ENCODE assay signal across 26 mouse cellular contexts in genomic region chrX:50835592-50835991, GRCm38 (mm10). TPM values are rescaled to one million over a fixed set of nuclear protein-coding genes. Genes with fewer than 3 reads are reported as not detected.
DNase-seq lines count a peak whose midpoint lies in the region; ATAC-seq lines count a peak whose summit lies in the region.
"Had no signal": no experiment of that assay in that cellular context is flagged by ENCODE, and none has a peak within 500 bp of the region (broad histone marks: within the 10 kb centered on the region; RNA-seq: fewer than 3 reads in every experiment).

No protein-coding gene starts in this region.

- peaks cover 3% of the 10 kb centered on the region; the same call in 1 of the 2 replicates for H3K4me1 ChIP-seq in liver, embryonic 13.5 days (replicated peaks)
- H3K4me1 ChIP-seq in liver, embryonic 11.5 days (replicated peaks; ENCODE audit: control insufficient read depth, insufficient read depth, low read length), result no peaks in the 10 kb centered on the region
- no peaks in the 10 kb centered on the region for H3K4me1 ChIP-seq in hindbrain, embryonic 13.5 days (replicated peaks)
- H3K4me1 ChIP-seq: heart, embryonic 13.5 days; hindbrain, embryonic 10.5 days; intestine, embryonic 15.5 days; limb, embryonic 12.5 days; lung, embryonic 15.5 days had no signal

- no peak overlapping the region for H3K9ac ChIP-seq in liver, embryonic 13.5 days
- no peak overlapping the region for H3K9ac ChIP-seq in liver, embryonic 11.5 days (ENCODE audit: low read depth, low read length)
- no peak overlapping the region for H3K9ac ChIP-seq in hindbrain, embryonic 13.5 days
- H3K9ac ChIP-seq: heart, embryonic 13.5 days; intestine, embryonic 15.5 days; limb, embryonic 12.5 days; liver, embryonic 14.5 days; lung, embryonic 15.5 days had no signal

- no peak overlapping the region for H3K4me3 ChIP-seq in liver, embryonic 13.5 days (replicated peaks)
- H3K4me3 ChIP-seq in liver, embryonic 11.5 days (ENCODE audit: low read depth, low read length), result no peak overlapping the region
- no peak overlapping the region for H3K4me3 ChIP-seq in hindbrain, embryonic 13.5 days
- H3K4me3 ChIP-seq: erythroblast, embryonic 14.5 days; heart, embryonic 13.5 days; hindbrain, embryonic 10.5 days; intestine, embryonic 15.5 days; limb, embryonic 12.5 days; lung, embryonic 15.5 days had no signal

- H3K36me3 ChIP-seq in liver, embryonic 13.5 days, result no peaks in the 10 kb centered on the region
- no peaks in the 10 kb centered on the region for H3K36me3 ChIP-seq in liver, embryonic 11.5 days (ENCODE audit: control insufficient read depth, insufficient read depth, low read length)
- no peaks in the 10 kb centered on the region for H3K36me3 ChIP-seq in splenic B cell, adult 2 months (ENCODE audit: control insufficient read depth, insufficient read depth, low read length, poor library complexity, severe bottlenecking)
- H3K36me3 ChIP-seq in hindbrain, embryonic 13.5 days, result no peaks in the 10 kb centered on the region
- H3K36me3 ChIP-seq: heart, embryonic 13.5 days; hindbrain, embryonic 10.5 days; intestine, embryonic 15.5 days; limb, embryonic 12.5 days; lung, embryonic 15.5 days had no signal

- H3K27ac ChIP-seq in liver, embryonic 13.5 days, result peak overlapping the region; percentile 13; the same call in 1 of the 2 replicates
- no peak overlapping the region for H3K27ac ChIP-seq in liver, embryonic 11.5 days (ENCODE audit: low read depth, low read length)
- H3K27ac ChIP-seq in hindbrain, embryonic 13.5 days, result no peak overlapping the region
- H3K27ac ChIP-seq: heart, embryonic 13.5 days; hindbrain, embryonic 10.5 days; intestine, embryonic 15.5 days; limb, embryonic 12.5 days; liver, embryonic 14.5 days; lung, embryonic 15.5 days; stomach, postnatal 0 days had no signal

- DNase-seq in liver, embryonic 13.5 days, result no peak
- DNase-seq in liver, embryonic 11.5 days (ENCODE audit: low spot score), result no peak
- peak; percentile 7 for DNase-seq in thymus, postnatal 14 days
- no peak for DNase-seq in thymus, postnatal 25 days
- DNase-seq in splenic B cell, adult 2 months (ENCODE audit: low read depth, low spot score), result peak; percentile 7
- DNase-seq in adrenal gland, adult (ENCODE audit: inconsistent age in 2 of 2, low spot score in 1 of 2), result no peak
- DNase-seq: adrenal gland, adult 8-10 months; cerebellum, adult 18-20 months; cerebellum, postnatal 10 days; heart, postnatal 10 days; kidney, adult 9 months; kidney, postnatal 10 days; midbrain, embryonic 14.5 days; right cerebral cortex, postnatal 14 days had no signal

- ATAC-seq in liver, embryonic 13.5 days (ENCODE audit: low read depth), result no peak
- ATAC-seq in liver, embryonic 11.5 days (replicated peaks; ENCODE audit: low FRiP score), result no peak
- peak; percentile 18 for ATAC-seq in inflammation-experienced regulatory T-cells, adult 6 months
- no peak for ATAC-seq in hindbrain, embryonic 13.5 days (ENCODE audit: low FRiP score)
- ATAC-seq: forebrain, embryonic 16.5 days; hindbrain, embryonic 16.5 days; intestine, embryonic 15.5 days had no signal

- H3K27me3 ChIP-seq in liver, embryonic 13.5 days, result no peaks in the 10 kb centered on the region
- H3K27me3 ChIP-seq in liver, embryonic 11.5 days (replicated peaks; ENCODE audit: control insufficient read depth, insufficient read depth, low read length), result no peaks in the 10 kb centered on the region
- no peaks in the 10 kb centered on the region for H3K27me3 ChIP-seq in splenic B cell, adult 2 months (ENCODE audit: control insufficient read depth, insufficient read depth, low read length, poor library complexity, severe bottlenecking)
- H3K27me3 ChIP-seq in hindbrain, embryonic 13.5 days, result peaks cover 13% of the 10 kb centered on the region
- H3K27me3 ChIP-seq: intestine, embryonic 15.5 days; lung, embryonic 15.5 days had no signal

- WGBS in liver, embryonic 13.5 days (ENCODE audit: insufficient replicate concordance), result 45% methylated on average over 3 of the region's 3 CpGs
- WGBS in liver, embryonic 11.5 days, result 64% methylated on average over 3 of the region's 3 CpGs
- 85% methylated on average over 3 of the region's 3 CpGs for WGBS in hindbrain, embryonic 13.5 days

- H3K9me3 ChIP-seq in liver, embryonic 13.5 days (replicated peaks), result no peaks in the 10 kb centered on the region
- no peaks in the 10 kb centered on the region for H3K9me3 ChIP-seq in liver, embryonic 11.5 days (ENCODE audit: control insufficient read depth, low read length)
- no peaks in the 10 kb centered on the region for H3K9me3 ChIP-seq in hindbrain, embryonic 13.5 days
- H3K9me3 ChIP-seq: heart, embryonic 13.5 days; hindbrain, embryonic 10.5 days; intestine, embryonic 15.5 days; limb, embryonic 12.5 days; lung, embryonic 15.5 days had no signal

- no peak overlapping the region for H3K4me2 ChIP-seq in liver, embryonic 13.5 days
- H3K4me2 ChIP-seq in liver, embryonic 11.5 days, result no peak overlapping the region
- H3K4me2 ChIP-seq in hindbrain, embryonic 13.5 days, result no peak overlapping the region
- H3K4me2 ChIP-seq: heart, embryonic 13.5 days; intestine, embryonic 15.5 days; lung, embryonic 15.5 days had no signal

RNA-seq across cellular contexts. Expression of gene Stk26, which starts 5.3 kb away (rescaled TPM):
- polyA plus RNA-seq in liver, embryonic 13.5 days (2015; fragmentation: Nextera tagmentation; extraction: Ambion mirVana), result 4.9 and 6.1 TPM in 2 replicates
- 7.0 and 8.8 TPM in 2 replicates for polyA plus RNA-seq in liver, embryonic 11.5 days (2014; fragmentation: Nextera tagmentation; extraction: Ambion mirVana)
- polyA plus RNA-seq in inflammation-experienced regulatory T-cells, adult 6 months (2017; shearing (Covaris generic)), result 10 to 100 TPM in 1 of 3 experiments, 1 to 10 TPM in 2; 9.3 to 16.3 (median 9.5) TPM
- polyA plus RNA-seq in hindbrain, embryonic 13.5 days (2015; fragmentation: Nextera tagmentation; extraction: Ambion mirVana), result 0.70 and 0.96 TPM in 2 replicates

Comparison
In these comparisons a context has a peak if more than half of its experiments do, and no peak if none do; other contexts are left out.
1. DNase-seq: peak in thymus, postnatal 14 days (single experiment) and splenic B cell, adult 2 months (single experiment); none in liver, embryonic 13.5 days (single experiment), liver, embryonic 11.5 days (single experiment), thymus, postnatal 25 days (single experiment) and adrenal gland, adult (0 of 2).